Mouse (Mus musculus) layer of hippocampus, adult 18-20 months (tissue): ENCODE data around the gene Cdk16. TPM values are rescaled to one million over a fixed set of nuclear protein-coding genes. Genes with fewer than 3 reads are reported as not detected.

ENCODE experiments used
- total RNA-seq, 2 experiments: library from RNA; stranded (reverse); gene quantifications; 2 replicates each; pipeline ENCODE4 v1.2.3; 2021

The Cdk16 gene
- total RNA-seq, 2 experiments from 2014 or later: 197 to 200 TPM

Other genes with a start within 250 kb of the Cdk16 start
- under 1 TPM; 0.28 to 0.32 TPM for gene Rgn, start 138.2 kb upstream of the Cdk16 start, total RNA-seq
- 10 to 100 TPM; 48.6 to 53.0 TPM for gene Rbm10, start 70.5 kb upstream of the Cdk16 start, total RNA-seq
- gene Ndufb11, start 70.3 kb upstream of the Cdk16 start, total RNA-seq: 100 to 1,000 TPM; 154 to 174 TPM
- gene Uba1, start 29.6 kb upstream of the Cdk16 start, total RNA-seq: 100 to 1,000 TPM; 362 to 380 TPM
- 100 to 1,000 TPM; 114 to 129 TPM for gene Usp11, start 16.0 kb downstream of the Cdk16 start, total RNA-seq
- gene Araf, start 109.9 kb downstream of the Cdk16 start, total RNA-seq: 100 to 1,000 TPM; 183 to 186 TPM
- not detected for gene Timp1, start 182.2 kb downstream of the Cdk16 start, total RNA-seq
- gene Syn1, start 233.1 kb downstream of the Cdk16 start, total RNA-seq: 100 to 1,000 TPM; 418 to 424 TPM
- 10 to 100 TPM; 15.2 to 16.8 TPM for gene Cfp, start 243.6 kb downstream of the Cdk16 start, total RNA-seq